Mouse (Mus musculus): ENCODE results near the gene Tnfrsf1a. TPM values are rescaled to one million over a fixed set of nuclear protein-coding genes. Genes with fewer than 3 reads are reported as not detected.
"Not testable (repeated sequence)": the region's sequence is repeated elsewhere in the genome, so short reads cannot be mapped to it uniquely, and the experiment has no call there.

Tnfrsf1a gene
- polyA plus RNA-seq (2015; fragmentation: Nextera tagmentation; extraction: Ambion mirVana) = 67.6 and 69.5 TPM in 2 replicates

DNA sequence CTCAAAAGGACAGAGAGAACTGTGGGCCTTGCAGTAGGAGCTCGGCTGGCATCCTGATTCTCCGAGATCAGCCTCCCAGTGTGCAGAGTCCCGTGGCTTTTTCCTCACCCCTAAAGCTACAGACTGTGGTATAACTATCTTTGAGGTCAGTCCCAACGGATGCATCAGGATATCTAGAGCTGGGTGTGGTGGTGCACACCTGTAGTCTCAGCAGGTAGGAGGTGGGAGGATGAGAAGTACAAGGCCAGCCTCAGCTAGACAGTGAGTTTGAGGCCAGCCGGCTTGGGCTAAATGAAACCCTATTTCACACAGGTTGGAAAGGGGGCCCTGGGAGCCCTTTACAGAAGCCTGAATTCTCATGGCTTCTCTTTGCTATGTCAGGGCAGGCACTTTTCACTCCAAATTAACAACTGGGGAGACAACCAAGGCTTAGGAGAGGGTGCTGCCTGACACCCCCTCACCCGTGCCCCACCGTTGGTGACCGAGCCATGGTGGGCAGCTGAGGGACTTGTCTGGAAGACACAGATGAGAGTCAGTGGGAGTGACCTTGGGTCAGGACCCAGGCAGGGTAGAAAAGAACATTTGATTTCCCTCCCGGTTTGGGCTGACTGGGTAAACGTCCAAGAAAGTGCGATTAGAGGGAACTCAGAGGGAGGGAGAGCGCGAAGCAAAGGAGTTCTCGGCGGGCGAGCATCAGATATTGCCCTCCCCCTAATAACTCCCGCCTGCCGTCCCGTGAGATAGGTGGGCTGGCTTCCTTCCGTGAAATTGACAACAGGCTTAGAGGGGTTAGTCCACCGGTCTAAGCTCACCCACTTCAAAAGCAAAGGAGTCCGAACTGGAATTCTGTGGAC lies at the start of gene Tnfrsf1a:
Tnfrsf1a (plus strand) TSS at position 642 of the 854 bp plus-strand sequence.
- 8% methylated on average over 22 of the region's 22 CpGs for WGBS

DNA sequence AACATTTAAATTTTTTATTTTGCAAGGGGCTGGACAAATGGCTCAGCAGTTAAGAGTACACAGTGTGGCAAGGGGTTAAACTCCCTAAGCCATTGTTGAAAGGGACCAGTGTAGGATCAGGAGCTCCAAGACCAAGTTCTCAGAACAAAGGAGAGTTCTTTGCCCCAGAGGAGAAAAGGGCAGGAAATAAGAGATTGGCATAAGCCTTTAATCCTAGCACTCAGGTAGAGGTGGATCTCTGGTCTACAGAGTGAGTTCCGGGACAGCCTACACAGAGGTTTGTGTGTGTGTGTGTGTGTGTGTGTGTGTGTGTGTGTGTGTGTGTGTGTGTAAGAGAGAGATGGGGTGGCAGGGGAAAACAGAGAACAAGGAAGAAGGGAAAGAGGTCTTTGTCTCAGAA lies 48.2 kb upstream of the Tnfrsf1a start:
- Histone ChIP-seq H3K4me1 (0 out of 2 replicates have a peak, but pooled peaks cover 2% of the 10 kb centered on the region), H3K4me2 (no peak overlapping the region), H3K27ac (no peak overlapping the region), H3K9me3 (no peaks in the 10 kb centered on the region), H3K36me3 (no peaks in the 10 kb centered on the region), H3K27me3 (replicated peaks) (no peaks in the 10 kb centered on the region), H3K9ac (no peak overlapping the region), H3K4me3 (replicated peaks) (no peak overlapping the region)
- WGBS = 52% methylated on average over 1 of the region's 1 CpGs
- no peak for ATAC-seq (ENCODE audit: insufficient read depth, low FRiP score, low read depth)

More for the DNA sequence above, at the start of gene Tnfrsf1a:
- Histone ChIP-seq H3K27ac (peak within 1 kb of the TSS; percentile 91), H3K36me3 (no peaks in the 10 kb centered on the region), H3K27me3 (replicated peaks) (no peaks in the 10 kb centered on the region), H3K9ac (peak within 1 kb of the TSS; percentile 85), H3K4me2 (peak within 1 kb of the TSS; percentile 77), H3K9me3 (no peaks in the 10 kb centered on the region), H3K4me1 (peaks cover 44% of the 10 kb centered on the region), H3K4me3 (replicated peaks) (peak within 1 kb of the TSS; percentile 76)
- peak; percentile 32; the same call in 1 of the 2 replicates for ATAC-seq (ENCODE audit: insufficient read depth, low FRiP score, low read depth)

DNA sequence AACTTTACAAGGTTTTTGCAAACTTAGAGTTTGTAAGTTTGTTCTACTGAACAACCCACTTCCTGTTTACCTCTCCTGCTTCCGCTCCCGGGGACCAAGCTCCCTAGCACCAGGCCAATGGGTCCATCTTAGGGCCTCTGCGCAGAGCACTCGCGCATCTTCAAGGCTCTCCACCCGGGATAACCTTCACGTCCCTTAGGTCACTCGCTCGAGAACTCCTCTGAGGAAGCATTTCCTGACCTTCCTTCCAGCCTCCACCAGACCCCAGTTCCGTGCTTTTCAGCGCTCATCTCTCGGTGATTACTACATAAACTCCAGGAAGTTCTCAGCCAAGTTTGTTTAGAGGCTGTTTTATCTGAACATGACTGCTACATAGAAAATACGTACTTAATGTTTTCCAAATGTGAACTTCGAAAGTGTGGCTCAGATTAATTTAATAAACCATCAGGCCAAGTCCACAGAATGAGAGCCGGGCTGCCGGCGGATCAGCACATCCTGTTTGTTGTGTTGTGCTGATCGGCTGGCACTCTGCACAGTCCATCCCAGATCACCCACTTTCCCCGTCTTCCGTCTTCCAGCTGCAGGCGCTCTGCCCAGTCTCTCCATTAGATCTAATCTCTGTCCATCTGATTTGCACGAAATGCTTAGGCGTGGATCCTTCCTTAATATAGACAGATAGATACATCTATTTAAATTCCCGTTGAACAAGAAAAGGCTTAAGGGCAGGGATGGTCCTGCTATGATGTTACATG lies 46.8 kb upstream of the Tnfrsf1a start:
- 73% methylated on average over 24 of the region's 24 CpGs for WGBS
- 0 out of 2 replicates have a peak, but pooled peaks cover 2% of the 10 kb centered on the region for H3K4me1 ChIP-seq
- ATAC-seq (ENCODE audit: insufficient read depth, low FRiP score, low read depth) = no peak
- H3K4me2 ChIP-seq = no peak overlapping the region
- no peaks in the 10 kb centered on the region for H3K9me3 ChIP-seq
- no peak overlapping the region for H3K9ac ChIP-seq
- H3K27me3 ChIP-seq (replicated peaks) = no peaks in the 10 kb centered on the region
- peak overlapping the region; percentile 16; the same call in 1 of the 2 replicates for H3K27ac ChIP-seq
- H3K4me3 ChIP-seq (replicated peaks) = no peak overlapping the region
- H3K36me3 ChIP-seq = peaks cover 9% of the 10 kb centered on the region

DNA sequence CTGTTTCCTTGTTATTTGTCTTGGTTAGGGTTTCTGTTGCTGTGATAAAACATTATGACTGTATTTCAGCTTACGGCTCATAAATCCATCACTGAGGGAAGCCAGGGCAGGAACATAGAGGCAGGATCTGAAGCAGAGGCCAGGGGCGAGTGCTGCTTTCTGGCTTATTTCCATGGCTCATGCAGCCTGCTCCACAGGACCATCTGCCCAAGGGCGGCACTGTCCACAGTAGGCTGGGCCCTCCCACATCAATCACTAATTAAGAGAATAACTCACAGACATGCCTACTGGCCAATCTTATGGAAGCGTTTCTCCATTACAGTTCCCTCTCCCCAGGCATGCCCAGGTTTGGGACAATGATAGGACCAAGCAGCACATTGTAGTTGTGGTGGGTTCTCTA lies 45.9 kb upstream of the Tnfrsf1a start:
- no peak for ATAC-seq (ENCODE audit: insufficient read depth, low FRiP score, low read depth)
- Histone ChIP-seq H3K9ac (no peak overlapping the region), H3K27me3 (replicated peaks) (no peaks in the 10 kb centered on the region), H3K4me2 (no peak overlapping the region), H3K4me3 (replicated peaks) (no peak overlapping the region), H3K9me3 (no peaks in the 10 kb centered on the region), H3K36me3 (peaks cover 9% of the 10 kb centered on the region), H3K4me1 (0 out of 2 replicates have a peak, but pooled peaks cover 2% of the 10 kb centered on the region), H3K27ac (no peak overlapping the region)
- WGBS = 72% methylated on average over 4 of the region's 4 CpGs

DNA sequence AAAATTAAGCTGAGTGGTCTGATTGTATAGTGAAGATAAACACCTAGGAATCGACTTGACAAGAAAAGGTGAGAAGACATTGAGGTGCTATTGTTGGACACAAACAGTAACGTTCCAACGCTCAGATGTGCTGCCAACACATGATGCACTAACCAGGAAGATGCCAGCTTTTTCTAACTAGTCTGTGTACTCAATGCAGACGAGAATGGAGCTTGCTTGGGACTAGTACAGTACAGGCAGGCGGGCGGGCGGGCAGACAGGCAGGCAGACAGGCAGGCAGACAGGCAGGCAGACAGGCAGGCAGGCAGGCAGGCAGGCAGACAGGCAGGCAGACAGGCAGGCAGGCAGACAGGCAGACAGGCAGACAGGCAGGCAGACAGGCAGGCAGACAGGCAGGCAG lies 44.8 kb upstream of the Tnfrsf1a start:
- not testable (repeated sequence) for H3K27ac ChIP-seq; H3K4me1 ChIP-seq; H3K9ac ChIP-seq; H3K27me3 ChIP-seq (replicated peaks); H3K9me3 ChIP-seq; H3K4me2 ChIP-seq; ATAC-seq (ENCODE audit: insufficient read depth, low FRiP score, low read depth); H3K4me3 ChIP-seq (replicated peaks)
- WGBS = 85% methylated on average over 7 of the region's 7 CpGs
- H3K36me3 ChIP-seq = peaks cover 15% of the 10 kb centered on the region

DNA sequence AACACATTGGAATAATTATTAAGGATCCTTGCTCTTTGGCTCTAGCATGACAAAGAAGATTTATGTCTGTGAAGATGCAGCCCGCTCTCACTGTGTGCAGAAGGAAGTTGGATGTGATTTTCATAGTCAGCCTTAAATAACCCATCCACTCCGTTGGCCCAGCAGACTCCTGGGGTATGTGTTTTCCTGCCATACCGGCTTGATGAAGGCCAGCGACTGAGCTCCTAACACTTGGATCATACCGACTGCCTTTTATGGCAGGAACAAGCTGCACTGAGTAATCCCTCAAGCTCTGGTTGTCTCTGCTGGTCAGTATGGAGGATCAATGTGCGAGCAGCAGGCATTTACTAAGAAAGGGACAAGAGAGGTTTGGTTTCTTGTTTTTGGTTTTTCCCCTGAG lies 43.7 kb upstream of the Tnfrsf1a start:
- no peak overlapping the region for H3K4me3 ChIP-seq (replicated peaks)
- H3K9me3 ChIP-seq = no peaks in the 10 kb centered on the region
- ATAC-seq (ENCODE audit: insufficient read depth, low FRiP score, low read depth) = no peak
- 65% methylated on average over 6 of the region's 6 CpGs for WGBS
- 0 out of 2 replicates have a peak, but pooled peaks cover 2% of the 10 kb centered on the region for H3K4me1 ChIP-seq
- H3K36me3 ChIP-seq = peaks cover 15% of the 10 kb centered on the region
- peak overlapping the region; percentile 46; the same call in 1 of the 2 replicates for H3K27ac ChIP-seq
- no peak overlapping the region for H3K4me2 ChIP-seq
- no peak overlapping the region for H3K9ac ChIP-seq
- no peaks in the 10 kb centered on the region for H3K27me3 ChIP-seq (replicated peaks)

DNA sequence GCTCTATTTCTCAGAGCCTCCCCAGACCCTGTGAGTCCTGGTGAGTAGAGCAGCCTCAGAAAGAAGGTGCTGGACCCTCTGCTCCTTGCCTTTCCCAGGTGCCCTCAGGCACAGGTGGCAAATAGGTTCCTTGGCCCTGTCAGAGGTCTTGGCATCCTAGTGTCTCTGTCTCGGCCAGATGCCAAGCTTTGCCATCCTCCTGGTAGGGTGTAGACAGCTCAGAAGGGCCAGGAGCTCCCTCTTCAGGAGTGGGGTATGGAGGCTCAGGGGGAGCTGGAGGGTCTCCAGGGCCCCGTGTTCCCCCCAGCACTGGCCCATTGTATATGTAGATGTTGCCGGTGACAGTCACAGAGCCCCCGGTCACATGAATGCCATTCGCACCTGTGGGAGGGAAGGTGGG lies 42.1 kb upstream of the Tnfrsf1a start:
- Histone ChIP-seq H3K9ac (no peak overlapping the region), H3K9me3 (no peaks in the 10 kb centered on the region), H3K36me3 (peaks cover 22% of the 10 kb centered on the region), H3K27me3 (replicated peaks) (no peaks in the 10 kb centered on the region), H3K27ac (no peak overlapping the region), H3K4me2 (no peak overlapping the region), H3K4me1 (0 out of 2 replicates have a peak, but pooled peaks cover 6% of the 10 kb centered on the region), H3K4me3 (replicated peaks) (no peak overlapping the region)
- no peak for ATAC-seq (ENCODE audit: insufficient read depth, low FRiP score, low read depth)
- WGBS = 87% methylated on average over 5 of the region's 5 CpGs

DNA sequence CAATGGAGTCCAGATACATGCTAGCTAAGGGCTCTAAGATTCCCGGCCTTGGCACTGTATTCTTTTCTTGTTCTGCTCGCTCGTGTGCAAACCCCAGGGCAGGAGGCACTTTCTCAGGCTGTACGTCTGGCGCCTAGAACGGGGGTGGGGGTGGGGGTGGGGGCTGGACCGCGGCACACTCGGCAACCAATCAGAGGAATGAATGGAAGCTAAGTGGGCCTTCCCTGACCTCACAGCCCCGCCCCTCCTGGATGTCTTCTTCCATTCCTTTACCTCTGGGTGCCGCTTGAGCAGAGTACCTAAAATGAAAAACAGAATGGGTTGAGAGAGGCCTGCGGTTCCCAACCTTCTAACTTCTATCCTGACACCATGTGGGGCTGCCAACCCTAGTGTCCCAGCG lies 40.2 kb upstream of the Tnfrsf1a start:
- Histone ChIP-seq H3K36me3 (peaks cover 22% of the 10 kb centered on the region), H3K9me3 (no peaks in the 10 kb centered on the region), H3K4me2 (no peak overlapping the region), H3K27me3 (replicated peaks) (no peaks in the 10 kb centered on the region), H3K27ac (no peak overlapping the region), H3K4me1 (peaks cover 13% of the 10 kb centered on the region), H3K4me3 (replicated peaks) (no peak overlapping the region), H3K9ac (no peak overlapping the region)
- ATAC-seq (ENCODE audit: insufficient read depth, low FRiP score, low read depth) = no peak
- 22% methylated on average over 13 of the region's 13 CpGs for WGBS

DNA sequence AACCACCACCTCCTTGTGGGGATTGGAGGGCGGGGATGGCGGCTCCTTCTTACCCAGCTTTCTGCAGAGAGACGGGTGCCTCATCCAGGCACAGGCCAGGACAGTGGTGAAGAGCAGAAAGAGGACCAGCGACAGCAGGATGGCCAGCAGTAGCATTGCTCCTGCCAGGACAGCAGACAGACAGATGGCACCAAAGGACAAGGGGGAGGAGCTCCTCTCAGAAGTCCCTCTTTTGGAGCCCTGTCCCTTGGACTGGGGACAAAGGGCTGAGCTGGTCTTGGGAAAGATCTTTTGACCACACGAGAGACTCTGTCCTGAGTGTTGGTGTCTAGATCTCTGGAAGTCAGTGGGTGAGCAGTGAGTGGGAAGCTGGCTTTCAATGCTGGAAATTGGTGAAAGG lies 39.8 kb upstream of the Tnfrsf1a start:
- H3K4me1 ChIP-seq = peaks cover 17% of the 10 kb centered on the region
- H3K27me3 ChIP-seq (replicated peaks) = no peaks in the 10 kb centered on the region
- no peak overlapping the region for H3K27ac ChIP-seq
- peaks cover 22% of the 10 kb centered on the region for H3K36me3 ChIP-seq
- H3K4me2 ChIP-seq = no peak overlapping the region
- no peak for ATAC-seq (ENCODE audit: insufficient read depth, low FRiP score, low read depth)
- no peak overlapping the region for H3K4me3 ChIP-seq (replicated peaks)
- 52% methylated on average over 5 of the region's 5 CpGs for WGBS
- no peak overlapping the region for H3K9ac ChIP-seq
- H3K9me3 ChIP-seq = no peaks in the 10 kb centered on the region

DNA sequence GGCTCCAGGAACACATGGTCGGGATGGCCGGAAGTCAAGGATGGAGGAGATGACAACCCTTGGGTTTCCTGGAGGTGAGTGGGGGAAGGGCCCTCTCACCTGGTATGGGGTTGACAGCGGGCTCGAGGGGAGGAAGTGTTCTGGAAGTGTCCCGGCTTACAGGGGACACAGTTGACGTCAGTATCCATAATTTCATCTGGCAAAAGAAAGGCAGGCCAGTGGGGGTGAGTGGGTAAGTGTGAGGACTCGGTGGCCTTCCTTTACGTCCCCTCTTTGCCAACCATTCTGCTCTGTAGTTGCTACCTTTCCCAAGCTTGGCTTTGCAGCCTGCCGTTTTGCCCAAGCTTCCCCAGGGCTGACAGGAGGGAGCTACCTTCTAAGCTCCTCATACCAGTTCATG lies 37.0 kb upstream of the Tnfrsf1a start:
- no peak overlapping the region; the same call in 1 of the 2 replicates for H3K9ac ChIP-seq
- no peak for ATAC-seq (ENCODE audit: insufficient read depth, low FRiP score, low read depth)

DNA sequence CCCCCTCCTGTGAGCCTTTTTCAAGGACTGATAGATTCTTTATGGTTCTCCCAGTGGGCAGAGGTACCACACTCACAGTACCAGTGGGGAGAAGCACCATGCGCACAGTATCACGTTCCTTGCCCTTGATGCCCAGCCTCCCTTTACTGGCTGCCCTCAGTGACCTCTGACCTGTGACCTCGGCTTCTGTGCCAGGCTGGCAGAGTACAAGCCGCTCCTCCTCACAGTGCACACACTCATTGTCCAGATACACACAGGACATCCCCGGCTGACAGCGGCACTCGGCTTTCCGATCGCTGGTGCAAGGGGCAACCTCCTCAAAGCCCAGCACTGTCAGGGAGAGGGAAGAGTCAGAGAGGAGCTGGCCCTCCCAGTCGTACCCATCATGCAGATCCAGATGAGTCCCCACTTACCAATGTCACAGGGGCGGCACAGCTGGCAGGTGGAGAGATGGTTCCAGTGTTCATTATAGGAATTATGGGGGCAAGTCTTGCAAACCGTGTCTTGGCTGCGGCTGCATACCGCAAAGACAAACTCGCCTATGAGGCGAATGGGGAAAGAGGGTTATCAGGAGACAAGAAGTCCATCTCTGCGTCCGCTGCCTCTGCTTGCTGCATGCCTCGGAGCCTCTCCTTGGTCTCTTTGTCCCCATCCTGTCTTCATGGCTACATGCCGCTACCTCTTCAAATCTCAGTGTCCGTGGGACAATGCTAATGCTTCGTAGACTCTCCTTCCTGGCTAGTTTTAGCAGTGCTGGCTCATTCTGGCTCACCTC lies 36.4 kb upstream of the Tnfrsf1a start:
- Histone ChIP-seq H3K4me3 (replicated peaks) (peak overlapping the region; percentile 66), H3K4me1 (peaks cover 19% of the 10 kb centered on the region), H3K9ac (peak overlapping the region; percentile 89), H3K9me3 (no peaks in the 10 kb centered on the region), H3K4me2 (peak overlapping the region; percentile 81), H3K27ac (peak overlapping the region; percentile 73), H3K27me3 (replicated peaks) (no peaks in the 10 kb centered on the region), H3K36me3 (0 out of 2 replicates have a peak, but pooled peaks cover 14% of the 10 kb centered on the region)
- ATAC-seq (ENCODE audit: insufficient read depth, low FRiP score, low read depth) = no peak
- WGBS = 51% methylated on average over 22 of the region's 22 CpGs

More for the DNA sequence above, 37.0 kb upstream of the Tnfrsf1a start:
- H3K4me2 ChIP-seq = peak overlapping the region; percentile 81
- H3K36me3 ChIP-seq = peaks cover 16% of the 10 kb centered on the region
- 81% methylated on average over 9 of the region's 9 CpGs for WGBS
- H3K9me3 ChIP-seq = no peaks in the 10 kb centered on the region
- peak overlapping the region; percentile 66 for H3K4me3 ChIP-seq (replicated peaks)
- H3K27me3 ChIP-seq (replicated peaks) = no peaks in the 10 kb centered on the region
- peaks cover 19% of the 10 kb centered on the region for H3K4me1 ChIP-seq
- no peak overlapping the region for H3K27ac ChIP-seq

Data from stomach, embryonic 15.5 days (tissue).